In genomic region chr5:143617487-143618209, GRCm38 (mm10) we compare ENCODE assay signal across 13 mouse cellular contexts. TPM values are rescaled to one million over a fixed set of nuclear protein-coding genes. Genes with fewer than 3 reads are reported as not detected.
DNase-seq lines count a peak whose midpoint lies in the region; ATAC-seq lines count a peak whose summit lies in the region.
"Had no signal": no experiment of that assay in that cellular context is flagged by ENCODE, and none has a peak within 500 bp of the region (broad histone marks: within the 10 kb centered on the region; RNA-seq: fewer than 3 reads in every experiment).

No protein-coding gene starts in this region.

- no peaks in the 10 kb centered on the region for H3K27me3 ChIP-seq in hindbrain, embryonic 12.5 days
- no peaks in the 10 kb centered on the region for H3K27me3 ChIP-seq in hindbrain, embryonic 11.5 days (ENCODE audit: control insufficient read depth, insufficient read depth, low read length)
- H3K27me3 ChIP-seq in embryonic facial prominence, embryonic 14.5 days (replicated peaks; ENCODE audit: control insufficient read depth, insufficient read depth, low read length) = no peaks in the 10 kb centered on the region
- H3K27me3 ChIP-seq: forebrain, embryonic 15.5 days had no signal

- H3K4me1 ChIP-seq in hindbrain, embryonic 12.5 days = peaks cover 16% of the 10 kb centered on the region
- H3K4me1 ChIP-seq in hindbrain, embryonic 11.5 days (replicated peaks; ENCODE audit: control insufficient read depth, insufficient read depth, low read length) = no peaks in the 10 kb centered on the region
- peaks cover 18% of the 10 kb centered on the region for H3K4me1 ChIP-seq in embryonic facial prominence, embryonic 14.5 days (ENCODE audit: control insufficient read depth, insufficient read depth, low read length)

- H3K4me2 ChIP-seq in hindbrain, embryonic 12.5 days (replicated peaks) = no peak overlapping the region
- no peak overlapping the region for H3K4me2 ChIP-seq in hindbrain, embryonic 11.5 days (replicated peaks; ENCODE audit: low read depth, low read length)
- no peak overlapping the region for H3K4me2 ChIP-seq in embryonic facial prominence, embryonic 14.5 days (ENCODE audit: low read depth, low read length)
- H3K4me2 ChIP-seq: forebrain, embryonic 15.5 days had no signal

- intact Hi-C loops in heart, postnatal 25 days (cut with DNase I) = no loop called here

- H3K36me3 ChIP-seq in hindbrain, embryonic 12.5 days = no peaks in the 10 kb centered on the region
- no peaks in the 10 kb centered on the region for H3K36me3 ChIP-seq in hindbrain, embryonic 11.5 days (ENCODE audit: control insufficient read depth, insufficient read depth, low read length)
- no peaks in the 10 kb centered on the region for H3K36me3 ChIP-seq in embryonic facial prominence, embryonic 14.5 days (ENCODE audit: control insufficient read depth, insufficient read depth, low read length)
- H3K36me3 ChIP-seq: forebrain, embryonic 15.5 days had no signal

- 59% methylated on average over 10 of the region's 10 CpGs for WGBS in hindbrain, embryonic 12.5 days
- 58% methylated on average over 10 of the region's 10 CpGs for WGBS in hindbrain, embryonic 11.5 days
- WGBS in embryonic facial prominence, embryonic 14.5 days = 23% methylated on average over 10 of the region's 10 CpGs

- no peak for DNase-seq in hindbrain, embryonic 11.5 days (ENCODE audit: low spot score)
- DNase-seq in MN1 (ENCODE audit: low spot score) = peak; percentile 96
- no peak for DNase-seq in embryonic facial prominence, embryonic 14.5 days (ENCODE audit: low spot score)
- DNase-seq in heart, postnatal 25 days (ENCODE audit: low spot score) = peak; percentile 58
- DNase-seq in right cerebral cortex, postnatal 36 days (ENCODE audit: low spot score in 2 of 2) = no peak
- DNase-seq in retina, embryonic 14.5 days (ENCODE audit: low spot score) = no peak
- DNase-seq: cerebellum, adult 9-10 months had no signal

- no peaks in the 10 kb centered on the region for H3K9me3 ChIP-seq in hindbrain, embryonic 12.5 days (replicated peaks)
- no peaks in the 10 kb centered on the region for H3K9me3 ChIP-seq in hindbrain, embryonic 11.5 days (ENCODE audit: control insufficient read depth, low read length)
- no peaks in the 10 kb centered on the region for H3K9me3 ChIP-seq in embryonic facial prominence, embryonic 14.5 days (ENCODE audit: control insufficient read depth, low read length)
- H3K9me3 ChIP-seq: forebrain, embryonic 15.5 days had no signal

- H3K4me3 ChIP-seq in hindbrain, embryonic 12.5 days = no peak overlapping the region
- no peak overlapping the region for H3K4me3 ChIP-seq in hindbrain, embryonic 11.5 days (ENCODE audit: low read depth, low read length)
- H3K4me3 ChIP-seq in embryonic facial prominence, embryonic 14.5 days (ENCODE audit: low read depth, low read length) = no peak overlapping the region
- H3K4me3 ChIP-seq: forebrain, embryonic 15.5 days had no signal

- peak overlapping the region; percentile 31; the same call in 1 of the 2 replicates for H3K27ac ChIP-seq in hindbrain, embryonic 12.5 days
- no peak overlapping the region for H3K27ac ChIP-seq in hindbrain, embryonic 11.5 days (ENCODE audit: low read depth, low read length)
- H3K27ac ChIP-seq in embryonic facial prominence, embryonic 14.5 days (replicated peaks; ENCODE audit: low read depth, low read length) = peak overlapping the region; percentile 42
- H3K27ac ChIP-seq: forebrain, embryonic 15.5 days; macrophage had no signal

- no peak for ATAC-seq in hindbrain, embryonic 12.5 days (ENCODE audit: low FRiP score)
- ATAC-seq in hindbrain, embryonic 11.5 days (ENCODE audit: low FRiP score) = no peak
- ATAC-seq in embryonic facial prominence, embryonic 14.5 days (ENCODE audit: low read depth) = no peak; the same call in 1 of the 2 replicates
- ATAC-seq in megakaryocyte, adult 5-6 weeks (ENCODE audit: poor library complexity, severe bottlenecking) = no peak
- ATAC-seq: activated CD4-positive, CD25-positive, alpha-beta regulatory T cell, adult 4 months; forebrain, embryonic 15.5 days; hindbrain, embryonic 16.5 days had no signal

- no peak overlapping the region for H3K9ac ChIP-seq in hindbrain, embryonic 12.5 days
- no peak overlapping the region for H3K9ac ChIP-seq in hindbrain, embryonic 11.5 days (ENCODE audit: low read depth, low read length)
- H3K9ac ChIP-seq in embryonic facial prominence, embryonic 14.5 days (ENCODE audit: low read depth, low read length) = no peak overlapping the region
- H3K9ac ChIP-seq: forebrain, embryonic 15.5 days had no signal

RNA-seq across cellular contexts. Expression of gene Cyth3, which starts 4.6 kb away (rescaled TPM):
- polyA plus RNA-seq in hindbrain, embryonic 12.5 days (2016; fragmentation: Nextera tagmentation; extraction: Ambion mirVana) = 39.8 and 46.1 TPM in 2 replicates
- polyA plus RNA-seq in hindbrain, embryonic 11.5 days (2014; fragmentation: Nextera tagmentation; extraction: Ambion mirVana) = 30.3 and 33.4 TPM in 2 replicates
- 52.0 and 61.2 TPM in 2 replicates for polyA plus RNA-seq in embryonic facial prominence, embryonic 14.5 days (2014; fragmentation: Nextera tagmentation; extraction: Ambion mirVana)
- 10 to 100 TPM; 43.8 to 44.9 TPM for total RNA-seq in heart, postnatal 25 days (2021)
- 5.4 and 6.5 TPM in 2 replicates for total RNA-seq in megakaryocyte, adult 5-6 weeks (2015)
- total RNA-seq in megakaryocyte, adult 5-6 weeks (2017) = 7.5 and 8.9 TPM in 2 replicates

Comparison
In these comparisons a context has a peak if more than half of its experiments do, and no peak if none do; other contexts are left out.
1. DNase-seq: peak in MN1 (single experiment) and heart, postnatal 25 days (single experiment); none in hindbrain, embryonic 11.5 days (single experiment), embryonic facial prominence, embryonic 14.5 days (single experiment), right cerebral cortex, postnatal 36 days (0 of 2) and retina, embryonic 14.5 days (single experiment).